Mouse (Mus musculus) liver, embryonic 15.5 days (tissue): ENCODE measurements around the gene Selenoo. TPM values are rescaled to one million over a fixed set of nuclear protein-coding genes. Genes with fewer than 3 reads are reported as not detected.

Source experiments
- polyA plus RNA-seq: library from polyadenylated mRNA; unstranded; fragments of >200 nt; fragmentation: Nextera tagmentation; extraction: Ambion mirVana; gene quantifications from 2 replicates; pipeline ENCODE4 v1.2.1, GENCODE M21; 2015

Selenoo gene
- polyA plus RNA-seq, 1 experiment from 2014 or later: 9.3 TPM

Other genes starting within 250 kb of the Selenoo start
- 22.0 and 34.4 TPM in 2 replicates for gene Pim3, start 226.9 kb upstream of the Selenoo start, polyA plus RNA-seq
- gene Ttll8, start 134.7 kb upstream of the Selenoo start, polyA plus RNA-seq: not detected in 2 replicates
- not detected in 2 replicates for gene Mlc1, start 110.1 kb upstream of the Selenoo start, polyA plus RNA-seq
- not detected in 2 replicates for gene Mov10l1, start 106.2 kb upstream of the Selenoo start, polyA plus RNA-seq
- gene Panx2, start 29.4 kb upstream of the Selenoo start, polyA plus RNA-seq: not detected in 2 replicates
- 19.2 and 23.8 TPM in 2 replicates for gene Trabd, start 14.0 kb upstream of the Selenoo start, polyA plus RNA-seq
- gene Tubgcp6, start 34.0 kb downstream of the Selenoo start, polyA plus RNA-seq: 6.0 and 7.5 TPM in 2 replicates
- 8.6 and 9.1 TPM in 2 replicates for gene Hdac10, start 39.6 kb downstream of the Selenoo start, polyA plus RNA-seq
- 1.4 and 1.5 TPM in 2 replicates for gene Mapk12, start 51.6 kb downstream of the Selenoo start, polyA plus RNA-seq
- gene Mapk11, start 60.5 kb downstream of the Selenoo start, polyA plus RNA-seq: 0.44 and 0.68 TPM in 2 replicates
- gene Plxnb2, start 91.7 kb downstream of the Selenoo start, polyA plus RNA-seq: 22.3 and 30.1 TPM in 2 replicates
- 3.3 and 3.5 TPM in 2 replicates for gene Dennd6b, start 107.4 kb downstream of the Selenoo start, polyA plus RNA-seq
- 14.9 and 16.3 TPM in 2 replicates for gene Ppp6r2, start 122.5 kb downstream of the Selenoo start, polyA plus RNA-seq
- 21.4 and 28.6 TPM in 2 replicates for gene Sbf1, start 226.2 kb downstream of the Selenoo start, polyA plus RNA-seq
- gene Adm2, start 233.6 kb downstream of the Selenoo start, polyA plus RNA-seq: 1.7 and 2.0 TPM in 2 replicates
- 10.3 and 10.6 TPM in 2 replicates for gene Miox, start 245.3 kb downstream of the Selenoo start, polyA plus RNA-seq